Mouse (Mus musculus): ENCODE data around the gene Usp40.

GRCm38 (mm10) chr1:88013726-88014125 lies 5.4 kb upstream of the Usp40 start:
- TF ChIP-seq POLR2A (IDR thresholded peaks at IDR 0.05; ENCODE audit: low read depth, low read length): no peak
- no peak for TF ChIP-seq CTCF (conservative IDR thresholded peaks at IDR 0.05; ENCODE audit: insufficient read depth, insufficient read length, low read depth, low read length)

Data from kidney, adult 2 months (tissue).